16 mouse cellular contexts compared by ENCODE assay signal in the genomic region with DNA sequence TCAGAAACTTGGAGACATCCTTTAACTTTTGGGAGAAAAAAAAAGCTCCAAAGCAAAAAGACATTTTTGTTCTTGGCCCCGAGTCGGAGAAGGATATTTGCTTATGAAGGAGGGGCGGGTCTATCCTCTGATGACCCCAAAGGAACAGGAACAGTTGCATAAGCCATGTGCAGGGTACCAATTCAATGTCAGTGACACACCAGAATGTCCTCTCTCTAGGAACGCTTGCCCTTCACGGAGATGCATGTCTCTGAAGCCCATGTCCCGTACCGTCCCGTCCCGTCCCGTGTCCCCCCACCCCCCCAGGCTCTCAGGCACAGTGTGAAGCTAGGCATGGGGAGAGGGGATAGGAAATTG. TPM values are rescaled to one million over a fixed set of nuclear protein-coding genes. Genes with fewer than 3 reads are reported as not detected.
DNase-seq lines count a peak whose midpoint lies in the region; ATAC-seq lines count a peak whose summit lies in the region.
"Had no signal": no experiment of that assay in that cellular context is flagged by ENCODE, and none has a peak within 500 bp of the region (broad histone marks: within the 10 kb centered on the region; RNA-seq: fewer than 3 reads in every experiment).

No protein-coding gene starts in this region.

- no peaks in the 10 kb centered on the region for H3K36me3 ChIP-seq in embryonic facial prominence, embryonic 13.5 days
- H3K36me3 ChIP-seq: heart, embryonic 15.5 days; midbrain, embryonic 15.5 days had no signal

- no peak overlapping the region for H3K4me3 ChIP-seq in embryonic facial prominence, embryonic 13.5 days
- H3K4me3 ChIP-seq: heart, embryonic 15.5 days; midbrain, embryonic 15.5 days had no signal

- peaks cover 30% of the 10 kb centered on the region for H3K4me1 ChIP-seq in embryonic facial prominence, embryonic 13.5 days
- H3K4me1 ChIP-seq: midbrain, embryonic 15.5 days had no signal

- H3K27ac ChIP-seq in embryonic facial prominence, embryonic 13.5 days: 0 out of 2 replicates have a peak overlapping the region, but pooled peaks have one; percentile 16
- H3K27ac ChIP-seq: heart, embryonic 15.5 days; midbrain, embryonic 15.5 days had no signal

- ATAC-seq in frontal cortex, adult (ENCODE audit: low TSS enrichment): peak; percentile 58; the same call in 1 of the 2 replicates
- ATAC-seq in embryonic facial prominence, embryonic 13.5 days (ENCODE audit: insufficient number of reproducible peaks, insufficient read depth, low FRiP score, low TSS enrichment, low read depth): no peak
- ATAC-seq: forebrain, embryonic 16.5 days; midbrain, embryonic 15.5 days had no signal

- no peak for DNase-seq in frontal cortex, adult 2 months (ENCODE audit: extremely low spot score in 1 of 2, low spot score in 1 of 2)
- DNase-seq in kidney, adult 9 months: peak; percentile 46
- no peak for DNase-seq in kidney, postnatal 10 days
- peak; percentile 75 for DNase-seq in lung, postnatal 25 days (ENCODE audit: low spot score)
- DNase-seq in right cerebral cortex, postnatal 25 days: no peak
- DNase-seq in adrenal gland, postnatal 36 days: no peak
- DNase-seq: cerebellum, adult 9-11 months; left cerebral cortex, postnatal 4 days had no signal

- no peaks in the 10 kb centered on the region for H3K9me3 ChIP-seq in embryonic facial prominence, embryonic 13.5 days
- H3K9me3 ChIP-seq: heart, embryonic 15.5 days; midbrain, embryonic 15.5 days had no signal

- no peak overlapping the region for H3K9ac ChIP-seq in embryonic facial prominence, embryonic 13.5 days
- H3K9ac ChIP-seq: heart, embryonic 15.5 days; midbrain, embryonic 15.5 days had no signal

- H3K4me2 ChIP-seq in embryonic facial prominence, embryonic 13.5 days: peak overlapping the region; percentile 21; the same call in 1 of the 2 replicates
- H3K4me2 ChIP-seq: heart, embryonic 15.5 days; midbrain, embryonic 15.5 days had no signal

- WGBS in embryonic facial prominence, embryonic 13.5 days: 57% methylated on average over 10 of the region's 10 CpGs

- no peaks in the 10 kb centered on the region for H3K27me3 ChIP-seq in embryonic facial prominence, embryonic 13.5 days
- H3K27me3 ChIP-seq: heart, embryonic 15.5 days; midbrain, embryonic 15.5 days had no signal

RNA-seq across cellular contexts. Expression of gene Erp27, which starts 15.1 kb away (rescaled TPM):
- 0.18 TPM in 1 of 2 replicates, not detected in the other for polyA plus RNA-seq in frontal cortex, adult 2 months (2012; rRNA removed)
- 0.30 TPM in 1 of 2 replicates, not detected in the other for polyA plus RNA-seq in embryonic facial prominence, embryonic 13.5 days (2015; fragmentation: Nextera tagmentation; extraction: Ambion mirVana)
- under 1 TPM in 1 of 2 experiments, not detected in 1; 0.26 TPM for total RNA-seq in adrenal gland, postnatal 36 days (2021)
- polyA plus RNA-seq: embryonic facial prominence, embryonic 11.5 days; midbrain, embryonic 15.5 days; neural tube, embryonic 14.5 days had no signal

RNA-seq across cellular contexts. Expression of gene Pde6h, which starts 16.7 kb away (rescaled TPM):
- 0.50 and 1.1 TPM in 2 replicates for polyA plus RNA-seq in frontal cortex, adult 2 months (2012; rRNA removed)
- polyA plus RNA-seq in embryonic facial prominence, embryonic 13.5 days (2015; fragmentation: Nextera tagmentation; extraction: Ambion mirVana): 0.30 TPM in 1 of 2 replicates, not detected in the other
- total RNA-seq in adrenal gland, postnatal 36 days (2021): not detected
- polyA plus RNA-seq: embryonic facial prominence, embryonic 11.5 days; forebrain, embryonic 16.5 days; intestine, embryonic 14.5 days; midbrain, embryonic 15.5 days; neural tube, embryonic 14.5 days had no signal

RNA-seq across cellular contexts. Expression of gene Mgp, which starts 31.3 kb away (rescaled TPM):
- polyA plus RNA-seq in frontal cortex, adult 2 months (2012; rRNA removed): 156 and 163 TPM in 2 replicates
- 101 and 192 TPM in 2 replicates for polyA plus RNA-seq in embryonic facial prominence, embryonic 13.5 days (2015; fragmentation: Nextera tagmentation; extraction: Ambion mirVana)
- total RNA-seq in adrenal gland, postnatal 36 days (2021): 100 to 1,000 TPM; 136 to 192 TPM

RNA-seq across cellular contexts. Expression of gene Arhgdib, which starts 34.8 kb away (rescaled TPM):
- polyA plus RNA-seq in frontal cortex, adult 2 months (2012; rRNA removed): 25.5 and 28.9 TPM in 2 replicates
- 85.4 and 93.8 TPM in 2 replicates for polyA plus RNA-seq in embryonic facial prominence, embryonic 13.5 days (2015; fragmentation: Nextera tagmentation; extraction: Ambion mirVana)
- 10 to 100 TPM; 20.4 to 24.2 TPM for total RNA-seq in adrenal gland, postnatal 36 days (2021)

RNA-seq across cellular contexts. Expression of gene Art4, which starts 49.4 kb away (rescaled TPM):
- 0.50 and 0.62 TPM in 2 replicates for polyA plus RNA-seq in frontal cortex, adult 2 months (2012; rRNA removed)
- polyA plus RNA-seq in embryonic facial prominence, embryonic 13.5 days (2015; fragmentation: Nextera tagmentation; extraction: Ambion mirVana): 2.8 and 3.1 TPM in 2 replicates
- total RNA-seq in adrenal gland, postnatal 36 days (2021): 1 to 10 TPM; 3.6 to 6.0 TPM
- total RNA-seq: left cerebral cortex, postnatal 4 days had no signal
- polyA plus RNA-seq: neural tube, embryonic 14.5 days had no signal

Comparison
In these comparisons a context has a peak if more than half of its experiments do, and no peak if none do; other contexts are left out.
1. DNase-seq: peak in kidney, adult 9 months (single experiment) and lung, postnatal 25 days (single experiment); none in frontal cortex, adult 2 months (0 of 2), kidney, postnatal 10 days (single experiment), right cerebral cortex, postnatal 25 days (single experiment) and adrenal gland, postnatal 36 days (0 of 2).